Mouse (Mus musculus) heart, postnatal 0 days (tissue): ENCODE results near the gene Ube2d1. TPM values are rescaled to one million over a fixed set of nuclear protein-coding genes. Genes with fewer than 3 reads are reported as not detected.

Source experiments
- ATAC-seq: fragments of 200-750 bp; cut with Nextera tagmentation; 2 replicates; pipeline ENCODE4 v1.8.0; 2017; ENCODE audit warnings: low read depth, moderate number of reproducible peaks, moderate library complexity; ENCODE audit not compliant: insufficient read depth
- DNase-seq: peaks from one replicate; pipeline ENCODE4 v3.0.0-alpha.2; 2016; ENCODE audit warnings: low spot score
- H3K27ac ChIP-seq: fragments of 300-500 bp; sonication (generic); 2 replicates; pipeline ENCODE4 v1.5.1; 2014; ENCODE audit warnings: low read depth, mild to moderate bottlenecking
- H3K27me3 ChIP-seq: fragments of 300-500 bp; sonication (generic); 2 replicates; pipeline ENCODE4 v1.6.1; 2014; ENCODE audit warnings: low read length, mixed read lengths; ENCODE audit not compliant: control insufficient read depth, insufficient read depth
- H3K36me3 ChIP-seq: fragments of 300-500 bp; sonication (generic); replicated peaks from 2 replicates; pipeline ENCODE4 v1.6.1; 2014; ENCODE audit warnings: low read length, mixed read lengths; ENCODE audit not compliant: control insufficient read depth, insufficient read depth
- H3K4me1 ChIP-seq: fragments of 300-500 bp; sonication (generic); 2 replicates; pipeline ENCODE4 v1.6.1; 2014; ENCODE audit warnings: antibody characterized with exemption; ENCODE audit not compliant: control insufficient read depth, insufficient read depth
- H3K4me2 ChIP-seq: fragments of 300-500 bp; sonication (generic); 2 replicates; pipeline ENCODE4 v1.6.1; 2014; ENCODE audit warnings: low read depth, mild to moderate bottlenecking, low read length, moderate library complexity
- H3K4me3 ChIP-seq: fragments of 300-500 bp; sonication (generic); 2 replicates; pipeline ENCODE4 v1.5.1; 2014; ENCODE audit warnings: low read depth, low read length
- H3K9ac ChIP-seq: fragments of 300-500 bp; sonication (generic); replicated peaks from 2 replicates; pipeline ENCODE4 v1.6.1; 2014; ENCODE audit warnings: low read depth, low read length, mixed read lengths
- H3K9me3 ChIP-seq: fragments of 300-500 bp; sonication (generic); replicated peaks from 2 replicates; pipeline ENCODE4 v1.6.1; 2016; ENCODE audit warnings: low read length; ENCODE audit not compliant: control insufficient read depth
- CTCF ChIP-seq: IDR thresholded peaks from 2 replicates; pipeline ENCODE4 v1.5.1; 2016; ENCODE audit warnings: antibody characterized with exemption, control low read depth, low read depth
- EP300 ChIP-seq: IDR thresholded peaks from 2 replicates; pipeline ENCODE4 v1.6.1; 2016; ENCODE audit warnings: antibody characterized with exemption, low read depth
- WGBS: fragments of 180-500 bp; shearing (Covaris S2); extraction: QIAGEN DNeasy Blood & Tissue Kit; methylation state at CpG from one replicate; pipeline ENCODE4 v1.1.7; 2014; 5-methylcytosine and 5-hydroxymethylcytosine counted together
- polyA plus RNA-seq: library from polyadenylated mRNA; unstranded; fragments of >200 nt; fragmentation: Nextera tagmentation; extraction: Ambion mirVana; gene quantifications from 2 replicates; pipeline ENCODE4 v1.2.1, GENCODE M21; 2015
- total RNA-seq: library from RNA; depleted of rRNA; stranded (reverse); fragments of >200 nt; gene quantifications from 2 replicates; pipeline ENCODE4 v1.2.3, GENCODE M21; 2014; ENCODE audit warnings: low replicate concordance; rRNA removed

The Ube2d1 gene
- 19.6 and 46.8 TPM in 2 replicates for total RNA-seq
- 45.3 and 48.5 TPM in 2 replicates for polyA plus RNA-seq

DNA sequence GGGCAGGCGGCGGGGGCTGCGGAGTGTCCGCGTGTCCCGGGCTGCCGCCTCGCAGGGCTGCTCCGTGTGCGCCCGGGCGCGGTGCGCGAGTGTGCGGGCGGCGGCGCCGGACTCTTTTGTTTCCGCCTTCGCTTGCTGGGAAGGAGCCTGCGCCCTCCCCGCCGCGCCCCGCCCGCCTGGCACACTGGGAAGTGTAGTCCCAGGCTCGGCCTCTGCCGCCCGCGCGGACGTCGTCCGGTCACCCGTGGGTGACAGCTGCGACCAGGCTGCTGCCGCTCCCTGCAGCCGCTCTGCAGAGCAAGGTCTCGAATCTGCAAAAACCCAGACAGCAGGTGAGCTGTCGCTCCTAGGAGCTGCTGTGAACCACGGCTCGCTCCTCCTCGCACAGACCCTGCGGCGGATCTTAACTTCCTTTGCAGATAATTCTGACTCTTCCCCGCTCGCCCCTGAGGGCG is at the start of gene Ube2d1:
Gene Ube2d1 (minus strand): TSS at position 137 of the 455 bp plus-strand sequence.
- under 1% methylated on average over 47 of the region's 50 CpGs for WGBS
- H3K27ac ChIP-seq = peak within 1 kb of the TSS; percentile 80
- no peak for TF ChIP-seq CTCF
- TF ChIP-seq EP300 = no peak
- H3K9me3 ChIP-seq = no peaks in the 10 kb centered on the region
- H3K4me3 ChIP-seq = peak within 1 kb of the TSS; percentile 94
- 0 out of 2 replicates have a peak, but pooled peaks cover 5% of the 10 kb centered on the region for H3K36me3 ChIP-seq
- peak; percentile 66 for DNase-seq
- peak within 1 kb of the TSS; percentile 93 for H3K4me2 ChIP-seq
- H3K9ac ChIP-seq = peak within 1 kb of the TSS; percentile 82
- H3K4me1 ChIP-seq = peaks cover 16% of the 10 kb centered on the region
- peak; percentile 90 for ATAC-seq
- H3K27me3 ChIP-seq = no peaks in the 10 kb centered on the region

DNA sequence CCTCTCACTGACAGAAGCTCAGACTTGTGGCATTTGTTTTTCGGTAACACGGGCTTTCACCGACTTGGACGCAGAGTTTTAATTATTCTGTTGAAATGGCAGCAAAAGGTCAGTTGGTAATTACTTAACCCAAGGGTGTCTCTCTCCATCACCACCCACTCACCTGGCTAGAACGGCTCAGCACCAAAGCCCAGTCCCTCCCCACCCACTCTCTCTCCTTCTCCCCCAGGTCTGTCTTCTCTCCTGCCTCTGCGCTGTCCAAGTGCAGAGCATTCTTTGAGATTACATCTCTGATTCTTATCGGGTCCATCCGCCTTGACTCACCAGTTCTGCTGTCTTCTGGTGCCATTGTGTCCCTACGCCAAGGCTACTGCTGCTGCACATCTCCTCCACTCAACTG is 47.8 kb upstream of the Ube2d1 start:
- DNase-seq (no peak), ATAC-seq (no peak)
- Histone ChIP-seq H3K4me1 (0 out of 2 replicates have a peak, but pooled peaks cover 4% of the 10 kb centered on the region), H3K36me3 (peaks cover 70% of the 10 kb centered on the region), H3K9me3 (no peaks in the 10 kb centered on the region), H3K9ac (no peak overlapping the region), H3K27me3 (no peaks in the 10 kb centered on the region), H3K4me2 (no peak overlapping the region), H3K27ac (no peak overlapping the region), H3K4me3 (no peak overlapping the region)
- TF ChIP-seq EP300 = no peak
- TF ChIP-seq CTCF = no peak
- WGBS = 93% methylated on average over 9 of the region's 9 CpGs

- DNase-seq = no peak
- H3K4me1 ChIP-seq = no peaks in the 10 kb centered on the region
- no peaks in the 10 kb centered on the region for H3K27me3 ChIP-seq
- peaks cover 70% of the 10 kb centered on the region for H3K36me3 ChIP-seq
- no peak for ATAC-seq
- H3K27ac ChIP-seq = no peak overlapping the region
- 92% methylated on average over 4 of the region's 4 CpGs for WGBS
- no peaks in the 10 kb centered on the region for H3K9me3 ChIP-seq
- H3K4me2 ChIP-seq = no peak overlapping the region
- no peak overlapping the region for H3K9ac ChIP-seq
- H3K4me3 ChIP-seq = no peak overlapping the region
- TF ChIP-seq CTCF (peak; percentile 11; the same call in 1 of the 2 replicates), EP300 (no peak)
These were observed 47.3 kb upstream of the Ube2d1 start for GRCm38 (mm10) chr10:71332376-71332775.

- Histone ChIP-seq H3K27ac (no peak overlapping the region), H3K4me2 (no peak overlapping the region), H3K36me3 (peaks cover 70% of the 10 kb centered on the region), H3K4me1 (no peaks in the 10 kb centered on the region), H3K9me3 (no peaks in the 10 kb centered on the region), H3K27me3 (no peaks in the 10 kb centered on the region), H3K9ac (no peak overlapping the region), H3K4me3 (no peak overlapping the region)
- DNase-seq (no peak), ATAC-seq (no peak)
- TF ChIP-seq CTCF (no peak), EP300 (no peak)
- 87% methylated on average over 7 of the region's 7 CpGs for WGBS
These were observed 46.8 kb upstream of the Ube2d1 start for GRCm38 (mm10) chr10:71331908-71332307.

GRCm38 (mm10) chr10:71330070-71330469 is 45.0 kb upstream of the Ube2d1 start:
- no peak for ATAC-seq
- no peak overlapping the region for H3K27ac ChIP-seq
- TF ChIP-seq EP300 = no peak

GRCm38 (mm10) chr10:71329295-71329694 is 44.2 kb upstream of the Ube2d1 start:
- DNase-seq = no peak
- peaks cover 50% of the 10 kb centered on the region for H3K36me3 ChIP-seq
- no peak overlapping the region for H3K4me2 ChIP-seq
- 95% methylated on average over 6 of the region's 6 CpGs for WGBS
- H3K27ac ChIP-seq = no peak overlapping the region
- H3K27me3 ChIP-seq = no peaks in the 10 kb centered on the region
- TF ChIP-seq EP300 = no peak
- TF ChIP-seq CTCF = no peak
- H3K4me1 ChIP-seq = no peaks in the 10 kb centered on the region
- no peak overlapping the region for H3K4me3 ChIP-seq
- ATAC-seq = no peak
- no peaks in the 10 kb centered on the region for H3K9me3 ChIP-seq
- no peak overlapping the region for H3K9ac ChIP-seq

More at GRCm38 (mm10) chr10:71330070-71330469, 45.0 kb upstream of the Ube2d1 start:
- Histone ChIP-seq H3K9ac (no peak overlapping the region), H3K4me2 (no peak overlapping the region), H3K4me1 (no peaks in the 10 kb centered on the region), H3K36me3 (peaks cover 58% of the 10 kb centered on the region), H3K4me3 (no peak overlapping the region), H3K27me3 (no peaks in the 10 kb centered on the region), H3K9me3 (no peaks in the 10 kb centered on the region)
- 93% methylated on average over 12 of the region's 12 CpGs for WGBS
- no peak for DNase-seq
